Mouse (Mus musculus) activated CD4-positive, CD25-positive, alpha-beta regulatory T cell, adult 4 months (primary cell): Measurements from ENCODE around the gene Lect2. TPM values are rescaled to one million over a fixed set of nuclear protein-coding genes. Genes with fewer than 3 reads are reported as not detected.

Experiments
- ATAC-seq: one replicate; pipeline ENCODE4 v1.8.0; 2017
- polyA plus RNA-seq, 2 experiments: library from polyadenylated mRNA; unstranded; fragments of 100-300 nt; shearing (Covaris generic); gene quantifications; one replicate each; pipeline ENCODE4 v1.2.1; 2017

Lect2 gene
- polyA plus RNA-seq, 2 experiments from 2014 or later: not detected

DNA sequence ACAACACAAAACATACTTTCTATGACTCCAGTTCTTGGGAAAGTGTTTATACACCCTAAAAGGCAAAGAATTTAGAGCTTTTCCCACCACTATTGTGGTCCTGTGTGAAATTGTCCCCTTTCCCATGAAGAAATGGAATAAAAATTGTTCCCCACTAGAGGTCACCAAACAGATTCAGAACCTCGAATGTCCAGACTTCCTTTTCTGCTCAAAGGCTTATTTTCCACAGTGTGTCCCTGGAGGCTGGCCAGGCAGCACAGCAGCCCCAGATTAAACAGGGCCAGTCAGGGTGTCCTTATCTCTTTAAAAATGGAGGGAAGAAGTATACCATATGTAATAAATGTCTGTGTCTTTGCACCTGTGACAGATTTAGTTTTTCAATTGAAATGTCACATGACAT lies 7.7 kb upstream of the Lect2 start:
- no peak for ATAC-seq

DNA sequence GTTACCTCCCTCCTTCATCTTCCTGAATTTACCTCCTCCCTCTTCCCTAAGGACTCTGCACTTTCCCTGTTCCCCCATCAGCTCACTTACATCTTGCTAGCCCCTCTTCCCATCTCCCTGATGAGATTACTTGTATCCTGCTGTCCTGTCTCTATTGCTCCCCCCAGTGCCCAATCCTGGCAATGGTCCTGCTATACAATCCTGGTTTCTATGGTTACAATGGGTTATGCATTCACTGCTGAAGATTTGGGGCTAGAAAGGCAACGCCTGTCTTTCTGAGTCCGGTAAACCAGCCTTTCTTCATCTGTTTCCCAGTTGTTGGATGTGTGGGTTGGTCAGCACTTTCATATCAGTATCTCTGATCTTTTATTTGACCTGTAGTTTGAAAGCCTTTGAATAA lies 6.1 kb upstream of the Lect2 start:
- no peak for ATAC-seq

DNA sequence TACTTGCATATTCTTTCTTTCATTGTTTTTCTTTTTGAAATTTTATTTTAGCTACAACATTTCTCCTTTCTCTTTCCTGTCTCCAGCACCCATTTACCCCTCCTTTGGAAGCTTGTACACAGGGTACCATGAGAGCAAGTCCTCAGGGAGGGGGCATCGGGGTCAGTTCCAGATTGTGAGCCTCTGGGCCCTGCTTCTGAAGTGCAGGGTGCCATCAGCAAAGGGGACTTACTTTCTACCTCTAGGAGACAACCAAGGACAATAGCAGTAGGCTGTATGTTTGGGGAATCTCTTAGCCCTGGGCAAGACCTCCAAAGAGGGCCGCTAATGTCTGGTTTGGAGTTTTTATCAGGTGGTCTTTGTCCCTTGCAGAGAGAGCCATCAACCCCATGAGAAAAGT lies 5.6 kb upstream of the Lect2 start:
- ATAC-seq: no peak

DNA sequence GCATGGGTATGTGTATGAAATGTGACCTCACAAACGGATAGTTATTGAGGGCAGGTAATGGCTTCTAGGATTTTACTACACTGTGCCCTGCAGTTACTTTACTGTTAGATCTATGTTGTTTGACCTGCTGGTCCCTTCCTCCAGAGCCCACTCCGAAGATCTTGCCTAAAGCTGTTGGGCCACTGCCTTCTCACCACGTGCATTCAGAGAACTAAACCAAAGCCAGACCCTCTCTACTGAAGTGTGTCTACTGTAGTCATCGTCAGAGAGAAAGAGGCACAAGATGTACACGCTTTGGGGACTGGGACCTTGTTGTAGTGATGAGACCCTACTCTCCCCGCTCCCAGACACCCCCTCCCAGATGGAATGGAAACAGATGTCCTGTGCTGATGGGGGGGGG lies 3.4 kb upstream of the Lect2 start:
- ATAC-seq: no peak

DNA sequence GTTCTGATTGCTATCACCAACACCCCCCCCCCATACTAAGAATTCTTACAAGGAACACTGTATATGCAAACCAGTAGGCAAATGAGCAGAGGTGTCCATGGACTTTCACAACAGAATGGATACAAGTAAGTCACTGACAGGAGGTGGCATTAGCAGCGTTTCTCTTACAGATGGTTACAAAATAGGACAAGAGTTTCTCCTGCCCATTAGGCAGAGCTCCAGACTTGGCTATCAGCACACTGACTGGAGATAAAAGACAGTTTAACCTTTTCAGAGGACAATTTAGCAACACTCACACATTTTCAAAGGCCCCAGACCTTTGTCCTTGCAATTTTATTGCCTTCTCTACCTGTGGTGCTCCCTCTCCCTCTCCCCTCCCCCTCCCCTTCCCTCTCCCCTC lies 2.3 kb upstream of the Lect2 start:
- no peak for ATAC-seq

DNA sequence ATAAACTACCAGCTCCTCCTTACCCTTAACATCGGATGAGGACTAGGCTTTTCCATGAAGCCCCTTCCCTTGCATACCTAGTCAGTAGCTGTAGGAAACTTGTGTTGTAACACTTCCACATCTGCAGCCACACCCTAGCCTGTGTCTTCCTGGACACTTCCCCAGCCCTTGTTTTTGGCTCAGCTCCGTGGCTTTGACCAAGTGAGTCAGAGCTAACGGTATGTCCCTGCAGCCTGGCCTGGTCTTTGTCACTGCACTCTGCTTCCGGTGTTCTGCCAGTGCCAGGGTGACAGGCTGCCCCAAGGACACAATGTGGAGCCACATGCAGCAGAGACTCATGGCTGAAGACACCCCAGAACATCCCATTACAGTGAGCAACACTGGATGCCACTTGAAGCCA lies 1.1 kb upstream of the Lect2 start:
- no peak for ATAC-seq

DNA sequence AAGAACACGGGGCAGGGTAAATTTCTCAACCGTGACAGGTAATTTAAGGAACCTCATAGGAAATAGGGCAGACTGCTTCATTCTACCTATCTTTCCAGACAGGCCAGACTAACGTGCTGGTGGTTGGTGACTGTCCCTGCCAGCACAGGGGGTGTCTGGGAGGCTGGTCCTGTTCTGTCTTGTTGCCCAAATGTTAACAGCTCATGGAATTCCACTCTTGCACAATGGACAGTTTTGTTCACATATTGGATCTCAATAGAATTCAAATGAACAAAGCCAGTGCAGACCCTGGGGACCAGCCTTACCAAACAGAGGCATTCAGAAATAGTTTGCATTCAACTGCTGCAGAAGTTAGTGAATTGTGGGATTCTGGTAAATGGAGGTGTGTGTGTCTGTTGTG lies 3.3 kb downstream of the Lect2 start:
- ATAC-seq: no peak

DNA sequence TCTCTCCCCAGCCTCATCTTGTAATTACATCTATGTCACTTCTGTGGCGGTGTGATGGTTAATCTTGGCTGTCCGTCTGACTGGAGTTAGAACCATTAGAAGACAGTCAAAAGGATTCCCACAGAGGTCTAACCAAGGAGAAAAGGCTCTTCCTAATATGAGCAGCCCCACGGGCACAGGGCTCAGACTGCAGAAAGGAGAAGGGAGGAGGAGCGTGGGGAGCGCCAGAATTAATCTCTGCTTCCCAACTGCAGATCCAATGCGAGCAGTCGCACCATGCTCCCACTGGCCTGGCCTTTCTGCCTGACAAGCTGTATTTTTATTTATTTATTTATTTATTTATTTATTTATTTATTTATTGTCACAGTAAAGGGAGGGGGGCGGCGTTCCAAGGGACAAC lies 4.5 kb downstream of the Lect2 start:
- ATAC-seq: no peak

DNA sequence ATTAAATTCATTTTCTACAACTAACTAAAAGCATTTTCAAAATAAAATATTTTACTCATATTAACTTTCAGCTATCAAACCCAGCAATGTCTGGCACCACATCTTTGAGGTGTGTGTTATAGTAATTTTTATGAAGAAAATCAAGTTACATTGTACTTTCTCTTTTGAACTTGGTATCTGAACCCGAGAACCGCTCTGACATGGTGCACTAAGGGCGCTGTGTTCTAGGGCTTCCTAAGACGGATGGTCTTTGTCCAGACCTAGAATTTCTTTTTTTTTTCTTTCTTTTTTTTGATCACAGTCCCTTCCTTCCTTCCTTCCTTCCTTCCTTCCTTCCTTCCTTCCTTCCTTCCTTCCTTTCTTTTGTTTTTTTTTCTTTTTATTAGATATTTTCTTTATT lies 8.5 kb downstream of the Lect2 start:
- no peak for ATAC-seq

DNA sequence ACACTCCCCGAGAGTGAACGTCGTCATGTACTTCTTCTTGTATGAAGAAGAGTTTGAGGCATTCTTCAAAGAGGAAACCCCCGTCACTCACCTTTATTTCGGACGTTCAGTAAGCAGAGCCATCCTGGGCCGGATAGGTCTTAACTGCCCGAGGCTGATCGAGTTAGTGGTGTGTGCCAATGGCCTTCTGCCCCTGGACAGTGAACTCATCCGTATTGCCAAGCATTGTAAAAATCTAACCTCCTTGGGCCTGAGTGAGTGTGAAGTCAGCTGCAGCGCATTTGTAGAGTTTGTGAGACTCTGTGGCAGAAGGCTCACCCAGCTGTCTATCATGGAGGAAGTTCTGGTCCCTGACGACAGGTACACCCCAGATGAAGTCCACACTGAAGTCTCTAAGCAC lies 11.3 kb downstream of the Lect2 start:
- ATAC-seq: no peak

DNA sequence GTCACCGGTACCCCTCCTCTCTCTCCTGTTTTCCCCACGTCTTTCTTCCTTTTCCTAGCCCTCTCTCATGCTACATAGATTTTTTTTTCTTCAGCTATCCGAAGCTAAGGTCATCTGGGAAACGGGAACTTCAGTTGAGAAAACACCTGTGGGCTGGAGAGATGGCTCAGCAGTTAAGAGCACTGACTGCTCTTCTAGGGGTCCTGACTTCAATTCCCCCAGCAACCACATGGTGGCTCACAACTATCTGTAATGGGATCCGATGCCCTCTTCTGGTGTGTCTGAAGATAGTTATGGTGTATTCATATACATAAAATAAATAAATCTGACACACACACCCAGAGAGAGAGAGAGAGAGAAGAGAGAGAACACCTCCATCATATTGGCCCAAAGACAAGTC lies 12.7 kb downstream of the Lect2 start:
- no peak for ATAC-seq

DNA sequence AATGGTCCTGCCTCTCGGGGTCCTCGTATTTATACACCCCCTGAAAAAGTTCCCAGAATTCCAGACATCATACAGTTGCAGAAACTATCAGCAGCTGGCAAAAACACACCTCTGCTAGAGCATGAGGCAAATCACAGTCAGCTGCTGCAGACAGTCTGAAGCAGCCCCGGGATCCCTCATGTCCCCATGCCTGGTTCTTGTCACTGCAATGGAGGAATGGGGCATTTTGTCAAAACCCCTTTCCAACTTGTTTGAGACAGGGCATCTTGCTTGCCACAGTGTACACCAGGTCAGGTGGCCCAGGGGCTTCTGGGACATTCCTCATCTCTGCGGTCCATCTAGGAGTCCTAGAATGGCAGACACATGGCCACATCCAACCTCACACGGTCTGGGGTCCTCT lies 13.4 kb downstream of the Lect2 start:
- ATAC-seq: no peak

DNA sequence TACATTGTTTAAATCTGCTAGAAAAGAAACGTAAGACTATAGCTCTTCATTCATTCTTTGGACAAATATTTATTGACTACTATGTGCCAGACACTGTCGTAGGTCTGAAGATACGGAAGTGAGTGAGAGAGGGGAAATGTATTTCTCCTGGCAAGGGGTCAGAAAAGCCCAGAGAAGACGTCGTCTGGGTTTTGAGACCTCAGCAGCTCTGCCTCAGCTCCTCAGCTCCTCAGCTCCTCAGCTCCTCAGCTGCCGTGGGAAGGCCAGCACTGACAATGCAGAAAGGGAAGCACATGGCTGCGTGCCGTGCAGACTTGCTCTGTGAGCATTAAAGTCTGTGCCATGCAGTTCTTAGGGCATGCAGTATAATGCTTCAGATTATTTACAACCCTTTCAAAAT lies 18.6 kb downstream of the Lect2 start:
- ATAC-seq: no peak

DNA sequence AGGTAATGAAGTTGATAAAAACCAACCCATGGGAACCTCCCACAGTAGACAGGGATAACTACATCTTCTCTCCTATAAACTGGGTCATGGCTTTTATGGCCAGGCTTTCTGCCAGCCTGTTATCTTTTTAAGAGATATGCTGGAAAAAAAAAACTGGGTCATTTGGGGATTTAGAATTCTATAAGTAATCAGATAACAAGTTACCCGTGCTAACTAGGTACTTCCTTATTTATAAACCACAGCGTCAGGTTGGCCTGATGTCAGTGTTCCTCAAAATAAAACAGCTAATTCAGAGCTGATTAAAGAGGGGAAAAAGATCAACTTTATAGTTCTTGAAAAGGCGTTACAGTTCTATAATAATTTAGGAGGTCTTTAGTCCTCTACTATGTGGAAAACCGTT lies 19.3 kb downstream of the Lect2 start:
- no peak for ATAC-seq

DNA sequence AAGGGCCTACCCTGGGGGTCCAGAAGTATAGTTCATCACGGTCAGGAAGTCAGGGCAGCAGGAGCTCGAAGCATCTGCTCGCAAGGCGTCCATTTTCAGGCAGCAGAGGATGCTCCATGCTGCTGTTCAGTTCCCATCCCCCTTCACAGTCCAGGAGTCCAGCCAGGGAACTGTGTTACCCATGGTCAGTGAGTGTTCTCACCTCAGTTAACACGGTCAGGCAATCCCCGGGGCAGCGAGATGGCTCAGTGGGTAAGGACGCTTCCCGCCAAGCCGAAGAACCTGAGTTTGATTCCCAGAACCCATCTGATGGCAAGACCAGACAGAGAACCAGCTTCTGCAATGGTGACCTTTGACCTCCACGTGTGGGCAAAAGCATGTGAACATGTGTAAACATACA lies 20.0 kb downstream of the Lect2 start:
- no peak for ATAC-seq

DNA sequence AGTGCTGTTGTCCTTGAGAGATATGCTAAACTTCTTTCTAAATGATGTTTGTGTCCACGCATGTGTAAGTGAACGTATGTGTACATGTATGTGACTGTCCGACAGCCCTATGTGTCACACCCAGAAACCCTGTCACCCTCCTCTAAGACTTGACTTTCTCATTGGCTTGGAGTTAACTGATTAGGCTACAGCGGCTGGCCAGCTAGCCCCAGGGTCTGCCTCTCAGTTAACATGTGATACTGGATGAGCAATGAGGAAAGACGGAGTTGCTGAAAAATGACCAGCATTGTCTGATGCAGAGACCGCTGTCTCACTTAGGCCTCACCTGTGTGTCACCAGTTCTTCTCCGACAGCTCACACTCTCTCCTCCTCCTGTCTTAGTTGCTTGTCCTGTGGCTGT lies 20.5 kb downstream of the Lect2 start:
- ATAC-seq: no peak

DNA sequence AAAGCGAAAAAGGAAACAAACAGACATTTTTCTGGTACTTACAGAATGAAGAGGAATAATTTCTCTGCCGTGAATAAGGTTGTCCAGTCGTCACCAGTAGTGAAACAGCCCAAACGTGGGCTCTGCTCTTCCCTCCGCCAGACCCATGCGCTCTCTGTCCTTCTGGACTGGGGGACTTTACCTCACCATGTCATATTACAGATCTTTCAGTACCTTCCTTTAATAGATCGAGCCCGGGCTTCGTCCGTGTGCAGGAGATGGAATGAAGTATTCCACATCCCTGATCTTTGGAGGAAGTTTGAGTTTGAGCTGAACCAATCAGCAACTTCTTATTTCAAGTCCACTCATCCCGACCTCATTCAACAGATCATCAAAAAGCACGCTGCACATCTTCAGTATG lies 21.4 kb downstream of the Lect2 start:
- no peak for ATAC-seq

DNA sequence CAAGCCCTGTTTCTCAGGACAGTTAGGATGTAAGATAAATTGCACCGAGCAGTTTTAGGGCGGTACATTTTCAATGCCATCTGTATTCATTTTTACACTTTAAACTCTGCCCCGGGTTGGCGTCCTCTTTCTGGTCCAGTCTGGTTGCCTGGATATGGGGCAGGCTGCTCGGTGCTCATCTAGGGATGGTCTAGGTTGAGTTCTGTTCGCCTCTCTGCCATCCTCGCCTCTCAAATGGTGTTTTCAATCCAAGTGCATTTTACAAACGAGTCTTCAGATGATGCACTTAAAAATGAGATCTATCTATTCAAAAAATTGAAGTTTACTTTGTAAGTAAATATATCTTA lies 25.5 kb downstream of the Lect2 start:
- ATAC-seq: no peak

DNA sequence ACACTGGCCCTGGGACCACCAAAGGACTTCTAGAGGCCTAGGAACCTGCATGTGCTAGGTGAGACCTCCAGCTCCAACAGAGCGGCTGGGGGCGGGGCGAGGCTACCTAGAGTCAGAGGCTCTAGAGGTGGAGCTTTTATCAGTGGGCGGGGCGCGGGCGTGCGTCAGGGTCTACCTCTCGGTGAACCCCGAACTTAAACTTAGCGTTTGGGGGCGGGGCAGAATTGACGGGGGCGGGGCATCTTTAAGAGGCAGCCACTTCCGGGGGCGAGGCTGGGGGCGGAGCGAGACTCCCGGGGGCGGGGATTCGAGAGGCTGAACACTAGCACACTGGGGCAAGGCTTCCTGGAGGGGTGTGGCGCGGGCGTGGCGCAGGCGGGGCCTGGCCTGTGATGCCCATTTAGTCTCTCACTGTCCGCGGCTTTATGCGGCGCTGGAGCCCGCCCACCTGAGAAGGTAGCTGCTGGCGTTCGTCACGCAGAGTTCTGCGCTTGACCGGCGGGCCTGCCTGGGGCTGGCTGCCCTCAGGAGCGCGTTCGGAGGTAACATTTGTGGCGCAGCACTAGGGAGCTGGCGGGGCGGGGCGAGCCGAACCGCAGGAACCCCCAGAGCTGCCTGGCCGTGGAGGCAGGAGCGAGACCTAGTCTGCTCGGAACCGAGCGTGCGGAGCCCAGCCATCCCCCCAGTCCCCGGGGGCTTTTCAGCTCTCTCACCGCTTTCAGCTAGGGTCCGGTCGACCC lies 26.1 kb downstream of the Lect2 start, which contains the start of gene Fbxl21:
Gene Fbxl21, plus strand, starts transcription at position 392 of the 740 bp plus-strand sequence.
- ATAC-seq: peak; percentile 97

DNA sequence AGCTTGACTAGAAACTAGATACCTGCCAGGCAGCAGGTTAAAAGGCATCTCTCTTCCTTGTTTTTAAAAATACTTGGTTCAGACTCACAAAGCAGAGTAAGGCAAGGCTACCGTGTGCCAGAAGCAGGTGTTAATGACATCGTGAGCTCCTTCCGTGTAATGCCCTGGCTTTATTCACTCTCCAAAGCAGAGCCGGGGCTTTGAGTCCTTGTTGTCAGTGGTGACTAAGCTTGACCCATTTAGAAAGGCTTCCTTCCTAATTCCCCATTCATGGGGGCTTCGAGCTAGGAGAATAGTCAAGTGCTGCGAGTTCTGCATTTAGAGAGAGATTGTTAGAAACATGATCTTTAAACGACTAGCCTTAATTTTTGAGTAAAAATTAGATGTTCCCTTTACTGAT lies 31.5 kb downstream of the Lect2 start:
- ATAC-seq: no peak

DNA sequence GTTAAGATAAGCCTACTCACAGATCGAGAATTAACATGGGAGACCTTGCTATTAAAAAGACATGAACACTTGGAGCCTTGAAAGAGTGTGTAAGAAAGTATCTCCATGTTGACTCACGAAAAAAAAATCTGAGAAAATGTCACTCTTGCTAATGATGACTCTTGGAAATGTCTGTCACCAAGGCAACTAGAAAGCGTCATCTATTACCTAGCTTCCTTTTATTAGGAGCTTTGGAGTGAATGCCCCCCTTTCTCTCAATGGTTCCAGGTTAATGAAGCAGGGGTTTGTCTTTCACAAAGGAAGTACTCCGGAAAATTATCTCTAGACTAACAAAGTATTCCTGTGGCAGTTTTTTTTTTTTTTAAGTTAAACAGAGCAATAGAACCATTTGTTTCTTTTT lies 32.0 kb downstream of the Lect2 start:
- no peak for ATAC-seq

DNA sequence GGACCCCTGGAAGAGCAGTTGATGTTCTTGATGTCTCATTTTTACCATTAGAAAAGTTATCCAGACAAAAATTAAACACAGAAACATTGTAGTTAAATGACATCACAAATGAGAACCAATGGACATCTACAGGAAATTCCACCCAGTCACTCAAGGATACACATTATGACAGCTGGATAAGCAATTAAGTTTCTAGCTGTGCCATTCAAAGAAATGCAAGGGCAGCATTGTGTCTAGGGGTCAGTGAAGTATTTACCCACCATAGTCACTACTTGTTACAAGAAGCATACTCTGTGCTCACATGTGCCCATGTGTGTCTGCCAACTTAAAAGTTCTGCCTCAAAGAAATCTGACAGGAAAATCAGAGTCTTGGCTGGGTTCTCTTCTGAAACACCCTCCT lies 34.7 kb downstream of the Lect2 start:
- no peak for ATAC-seq

DNA sequence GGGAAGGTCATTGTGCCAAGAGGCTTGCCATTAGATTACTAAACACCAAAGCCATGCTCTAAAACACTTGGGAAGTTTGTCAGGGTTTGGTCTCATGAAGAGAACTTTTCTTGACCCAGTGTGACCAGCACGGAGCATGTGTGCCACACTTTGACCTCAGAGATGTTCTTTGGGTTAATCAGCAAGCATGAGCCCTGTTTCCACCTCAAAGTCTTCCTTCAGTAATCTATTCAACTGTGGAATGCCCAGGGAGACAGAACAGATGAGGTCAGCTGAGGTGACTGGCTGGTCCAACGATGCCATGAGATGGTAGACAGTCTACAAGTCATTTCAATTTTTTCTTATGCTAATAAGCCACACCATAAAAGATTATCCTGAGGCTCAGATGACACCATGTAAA lies 38.5 kb downstream of the Lect2 start:
- ATAC-seq: no peak

DNA sequence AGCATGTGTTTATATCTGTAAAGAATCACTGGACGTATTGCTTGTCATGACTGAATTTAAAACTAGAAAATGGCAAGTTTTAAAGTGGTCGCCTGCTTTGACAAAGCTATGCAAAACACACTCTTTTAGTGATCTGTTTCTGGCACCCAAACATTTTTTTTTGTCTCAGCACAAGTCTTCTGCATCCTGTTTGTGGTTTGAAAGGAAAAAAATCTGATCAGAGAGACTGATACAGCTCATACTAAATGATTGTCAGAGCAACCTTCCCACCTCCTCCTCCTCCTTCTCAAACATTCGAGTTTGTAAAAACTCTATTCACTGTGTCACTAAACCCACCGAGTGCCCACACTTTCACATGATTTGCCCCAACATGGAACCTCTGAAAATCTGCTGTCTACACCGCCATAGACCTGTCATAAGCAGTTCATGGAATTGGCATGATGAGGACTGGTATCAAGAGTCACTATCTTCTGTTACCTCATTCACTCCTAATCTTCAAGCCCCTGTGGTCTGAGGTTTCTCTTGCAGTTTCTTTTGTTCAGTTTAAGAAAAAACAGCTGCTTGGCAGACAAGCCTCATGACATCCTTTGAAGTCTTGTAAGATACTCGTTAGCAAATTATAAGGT lies 41.3 kb downstream of the Lect2 start:
- peak; percentile 89 for ATAC-seq

DNA sequence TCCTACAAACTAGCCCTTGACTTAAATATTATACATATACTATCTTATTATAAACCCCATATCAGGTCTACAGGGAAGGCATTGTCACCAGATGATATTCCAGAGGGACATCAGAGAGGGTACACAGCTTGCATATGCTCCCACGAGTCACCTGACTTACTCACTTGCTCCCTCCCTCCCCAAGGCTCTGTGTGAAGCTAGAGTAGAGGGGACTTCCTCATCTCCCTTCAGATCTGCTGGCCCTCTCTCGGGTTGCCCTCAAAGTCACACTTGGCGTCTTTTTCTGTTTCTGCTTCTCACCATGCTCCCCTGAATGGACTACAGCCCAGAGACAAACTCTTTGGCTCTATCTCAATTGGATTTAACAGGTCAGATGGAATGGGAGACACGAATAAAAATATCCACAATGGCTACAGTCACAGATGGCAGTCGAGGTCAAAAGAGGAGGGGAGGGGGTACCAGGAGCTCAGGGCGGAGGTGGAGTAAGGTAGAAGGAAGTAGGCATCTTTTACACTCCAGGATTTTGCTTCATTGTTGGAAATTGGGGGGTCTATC lies 46.4 kb downstream of the Lect2 start:
- ATAC-seq: no peak
